Mouse (Mus musculus) splenic B cell, adult 2 months (primary cell): ENCODE measurements around the gene Arl6ip1.
A peak's percentile ranks its signal among the peaks of the same experiment; 100 is the strongest.

Source experiments
- DNase-seq: peaks from one replicate; pipeline ENCODE4 v3.0.0-alpha.2; 2011; ENCODE audit warnings: low read depth, low spot score
- H3K27me3 ChIP-seq: 2 replicates; pipeline ENCODE4 v1.6.1; 2012; ENCODE audit warnings: mild to moderate bottlenecking, low read length, moderate library complexity, mixed read lengths; ENCODE audit not compliant: control insufficient read depth, poor library complexity, insufficient read depth, severe bottlenecking
- H3K36me3 ChIP-seq: 2 replicates; pipeline ENCODE4 v1.6.1; 2012; ENCODE audit warnings: mild to moderate bottlenecking, low read length, moderate library complexity, mixed read lengths; ENCODE audit not compliant: control insufficient read depth, poor library complexity, insufficient read depth, severe bottlenecking

Gene Arl6ip1

DNA sequence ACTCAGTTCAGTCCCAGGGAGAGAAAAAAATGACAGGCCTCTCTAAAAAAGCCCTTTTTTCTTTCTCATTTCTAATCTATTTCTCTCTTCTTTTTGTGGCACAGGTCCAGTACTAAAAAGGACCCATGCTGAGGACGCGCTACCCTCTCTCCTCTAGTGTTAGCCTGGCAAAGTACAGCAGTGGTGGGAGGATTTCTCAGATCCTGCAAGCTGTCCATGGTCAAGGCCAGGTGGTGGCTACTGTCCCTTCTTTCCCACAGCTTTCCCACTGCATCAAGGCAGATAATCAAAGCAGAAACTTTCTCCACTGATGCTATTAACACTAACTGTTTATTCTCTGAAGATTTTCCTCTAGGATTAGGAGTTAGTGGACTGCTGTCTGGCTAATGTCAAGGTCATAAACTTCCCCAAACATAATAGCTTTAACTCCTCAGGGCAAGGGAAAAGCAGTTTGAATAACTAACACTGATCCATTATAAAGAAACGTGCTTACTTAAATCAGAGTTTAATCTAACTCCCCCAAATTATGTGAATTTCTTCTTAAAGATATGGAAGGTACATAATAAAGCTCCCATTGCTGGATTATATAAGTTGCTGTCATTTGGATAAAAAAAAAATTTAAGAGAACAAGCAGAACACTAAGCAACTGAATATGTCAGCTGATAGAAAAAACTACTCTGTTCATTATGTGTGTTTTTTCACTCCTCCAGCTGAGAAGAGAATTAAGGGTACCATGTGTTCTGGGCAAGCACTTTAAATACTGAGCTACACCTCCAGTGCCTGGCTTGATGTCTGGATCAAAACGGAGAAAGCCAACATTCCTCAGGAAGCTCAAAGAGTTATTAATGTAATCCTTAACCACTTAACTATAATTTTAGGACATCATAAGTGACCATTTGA lies 5.7 kb downstream of the Arl6ip1 start:
- Histone ChIP-seq H3K36me3 (peaks cover 4% of the 10 kb centered on the region; the same call in 1 of the 2 replicates), H3K27me3 (no peaks in the 10 kb centered on the region)
- no peak for DNase-seq

DNA sequence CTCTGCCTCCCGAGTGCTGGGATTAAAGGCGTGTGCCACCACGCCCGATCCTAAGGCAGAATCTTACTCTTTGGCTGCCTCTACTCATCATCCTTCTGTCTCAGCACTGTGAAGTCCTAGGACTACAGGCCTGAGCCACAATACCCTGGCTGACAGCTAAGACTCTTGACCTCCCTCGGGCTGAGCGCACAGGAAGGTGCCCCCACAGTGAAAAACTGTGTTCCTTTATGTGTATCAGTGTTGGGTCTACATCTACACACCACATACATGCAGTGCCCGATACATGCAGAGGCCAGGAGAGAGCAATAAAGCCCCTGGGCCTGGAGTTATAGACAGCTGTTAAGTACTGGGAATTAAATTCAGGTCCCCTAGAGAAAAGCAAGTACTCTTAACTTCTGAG lies 7.2 kb downstream of the Arl6ip1 start:
- DNase-seq: no peak
- no peaks in the 10 kb centered on the region for H3K27me3 ChIP-seq
- peaks cover 4% of the 10 kb centered on the region for H3K36me3 ChIP-seq

DNA sequence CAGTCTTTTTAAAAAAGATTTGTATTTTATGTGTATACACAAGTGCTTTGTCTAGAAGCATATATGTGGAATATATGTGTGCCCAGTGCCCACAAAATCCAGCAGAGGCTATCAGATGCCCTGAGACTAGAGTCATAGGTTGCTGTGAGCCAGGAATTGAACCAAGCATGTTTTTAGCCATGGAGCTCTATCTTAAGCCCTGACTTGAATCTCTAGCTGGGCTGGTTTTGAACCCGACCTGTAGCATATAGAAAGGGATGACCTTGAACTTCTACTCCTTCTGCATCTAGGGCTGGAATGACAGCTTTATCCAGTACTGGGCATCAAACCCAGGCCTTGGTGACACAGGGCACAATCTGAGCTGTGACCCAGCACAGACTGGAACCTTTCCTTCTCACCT lies 8.8 kb downstream of the Arl6ip1 start:
- no peaks in the 10 kb centered on the region for H3K27me3 ChIP-seq
- DNase-seq: no peak
- H3K36me3 ChIP-seq: peaks cover 2% of the 10 kb centered on the region

DNA sequence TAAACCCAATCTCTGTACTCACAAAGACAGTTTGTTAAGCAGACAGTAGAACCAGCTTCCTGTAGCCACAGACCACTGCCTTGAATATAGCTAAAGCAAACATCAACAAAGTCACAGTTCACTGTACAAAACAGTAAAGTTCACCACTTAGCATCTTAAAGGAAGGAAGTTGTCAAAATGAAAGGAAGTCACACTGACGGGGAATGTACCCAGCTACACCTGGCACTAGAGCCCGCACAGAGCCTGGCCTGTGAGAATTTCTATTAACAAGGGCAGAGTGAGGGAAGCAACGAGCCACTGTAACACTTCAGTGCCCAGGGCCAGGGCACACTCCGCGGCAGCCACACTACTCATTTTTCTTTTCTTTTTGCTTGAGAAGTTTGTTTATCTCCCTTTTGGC lies 9.5 kb downstream of the Arl6ip1 start:
- Histone ChIP-seq H3K36me3 (peaks cover 2% of the 10 kb centered on the region), H3K27me3 (no peaks in the 10 kb centered on the region)
- DNase-seq: peak; percentile 83

DNA sequence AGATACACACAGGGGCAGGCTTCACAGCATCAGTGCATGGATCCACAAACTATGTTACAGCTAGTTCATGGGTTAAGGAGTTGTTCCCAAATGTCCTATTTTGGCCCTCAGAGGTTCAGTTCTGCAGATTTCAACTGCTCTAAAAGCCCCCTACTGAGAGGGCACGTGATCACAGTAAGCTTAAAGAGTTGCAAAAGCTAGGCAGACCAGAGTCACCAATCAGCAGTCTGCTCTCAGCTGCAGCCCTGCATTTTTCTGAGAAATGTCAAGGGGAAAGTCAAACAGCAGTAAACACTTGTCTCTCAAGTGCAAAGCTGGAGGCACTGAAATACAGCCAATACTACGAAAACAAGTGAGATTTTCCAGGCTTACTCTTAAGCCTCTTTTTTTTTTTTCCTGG lies 10.3 kb downstream of the Arl6ip1 start:
- Histone ChIP-seq H3K27me3 (no peaks in the 10 kb centered on the region), H3K36me3 (peaks cover 2% of the 10 kb centered on the region)
- no peak for DNase-seq

DNA sequence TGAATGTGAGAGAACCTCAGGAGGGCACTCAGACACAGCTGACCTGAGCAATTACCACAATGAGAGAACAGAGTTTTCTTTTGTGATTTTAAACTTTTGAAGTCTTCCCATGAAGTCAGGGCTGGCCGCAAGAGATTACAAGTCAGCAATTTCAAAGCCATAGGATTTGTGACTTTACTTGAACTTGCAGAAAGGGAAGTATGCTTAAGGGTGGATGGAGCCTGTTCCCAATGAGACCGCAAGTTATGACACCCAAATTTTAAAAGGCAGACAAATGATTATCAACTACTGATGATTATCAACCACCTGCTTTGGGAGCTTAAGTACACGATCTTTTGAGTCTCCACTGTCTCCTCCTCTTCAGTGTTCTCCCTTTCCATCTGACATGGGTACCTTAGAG lies 11.0 kb downstream of the Arl6ip1 start:
- Histone ChIP-seq H3K36me3 (peaks cover 4% of the 10 kb centered on the region), H3K27me3 (no peaks in the 10 kb centered on the region)
- DNase-seq: no peak

DNA sequence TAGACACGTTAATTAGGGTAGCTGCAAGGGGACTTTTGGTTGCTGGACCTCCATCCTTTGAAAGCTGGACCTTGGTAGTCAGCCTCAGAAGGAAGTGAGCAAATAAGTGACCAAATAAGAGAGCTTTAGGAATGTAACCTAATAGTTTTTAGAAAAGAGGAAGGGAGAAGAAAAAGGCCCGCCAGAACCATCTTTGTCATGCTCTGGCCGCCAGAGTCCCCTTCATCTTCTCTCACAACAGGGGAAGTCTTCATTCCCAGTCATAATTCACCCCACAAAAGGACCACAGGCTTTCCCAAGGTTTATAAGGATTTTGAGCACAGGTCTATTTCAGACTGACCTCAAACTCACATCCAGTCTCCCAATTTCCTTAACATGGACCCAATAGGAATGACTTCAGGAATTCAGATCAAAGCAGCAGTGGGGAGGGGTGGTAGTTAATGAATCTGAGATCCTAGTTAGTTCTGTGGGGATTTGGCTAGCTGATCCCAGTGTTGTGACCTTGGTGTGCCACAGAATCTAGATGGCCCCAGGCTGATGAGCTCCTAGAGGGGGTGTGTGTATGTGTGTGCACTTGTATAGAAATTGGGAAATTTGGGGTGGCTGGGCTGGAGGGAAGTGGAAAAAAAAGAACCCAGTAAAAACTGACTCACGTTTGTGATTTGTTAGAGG lies 11.8 kb downstream of the Arl6ip1 start:
- Histone ChIP-seq H3K36me3 (peaks cover 3% of the 10 kb centered on the region), H3K27me3 (no peaks in the 10 kb centered on the region)
- DNase-seq: peak; percentile 27

DNA sequence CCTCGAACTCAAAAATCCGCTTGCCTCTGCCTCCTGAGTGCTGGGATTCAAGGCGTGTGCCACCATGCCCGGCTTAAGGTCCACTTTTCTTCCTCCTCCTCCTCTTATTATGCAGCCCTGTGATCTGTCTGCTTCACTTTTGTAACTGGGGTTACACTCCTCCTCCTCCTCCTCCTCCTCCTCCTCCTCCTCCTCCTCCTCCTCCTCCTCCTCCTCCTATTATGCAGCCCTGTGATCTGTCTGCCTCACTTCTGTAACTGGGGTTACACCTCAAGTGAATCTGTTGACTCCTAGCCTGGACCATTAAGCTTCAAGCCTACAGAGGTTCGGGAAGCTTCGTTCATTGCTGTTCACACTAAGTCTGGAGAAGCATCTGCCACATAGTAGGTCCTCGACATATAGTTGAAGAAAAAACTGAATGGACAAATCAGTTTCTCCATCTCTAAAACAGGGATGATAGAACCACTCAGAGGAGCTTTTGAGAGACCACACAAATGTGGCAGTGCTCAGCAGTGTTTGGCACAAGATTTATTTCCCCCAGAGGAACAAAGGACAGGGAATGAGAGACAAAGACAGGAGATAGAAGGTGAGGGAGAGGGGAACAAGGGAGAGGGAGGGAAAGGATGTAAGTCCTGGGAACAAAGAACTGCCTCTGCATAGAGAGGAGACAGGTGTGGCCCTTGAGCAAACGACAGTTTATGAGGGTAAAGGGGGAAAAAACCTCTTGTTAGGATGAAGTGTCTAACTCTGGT lies 12.5 kb downstream of the Arl6ip1 start:
- peaks cover 2% of the 10 kb centered on the region for H3K36me3 ChIP-seq
- DNase-seq: no peak

DNA sequence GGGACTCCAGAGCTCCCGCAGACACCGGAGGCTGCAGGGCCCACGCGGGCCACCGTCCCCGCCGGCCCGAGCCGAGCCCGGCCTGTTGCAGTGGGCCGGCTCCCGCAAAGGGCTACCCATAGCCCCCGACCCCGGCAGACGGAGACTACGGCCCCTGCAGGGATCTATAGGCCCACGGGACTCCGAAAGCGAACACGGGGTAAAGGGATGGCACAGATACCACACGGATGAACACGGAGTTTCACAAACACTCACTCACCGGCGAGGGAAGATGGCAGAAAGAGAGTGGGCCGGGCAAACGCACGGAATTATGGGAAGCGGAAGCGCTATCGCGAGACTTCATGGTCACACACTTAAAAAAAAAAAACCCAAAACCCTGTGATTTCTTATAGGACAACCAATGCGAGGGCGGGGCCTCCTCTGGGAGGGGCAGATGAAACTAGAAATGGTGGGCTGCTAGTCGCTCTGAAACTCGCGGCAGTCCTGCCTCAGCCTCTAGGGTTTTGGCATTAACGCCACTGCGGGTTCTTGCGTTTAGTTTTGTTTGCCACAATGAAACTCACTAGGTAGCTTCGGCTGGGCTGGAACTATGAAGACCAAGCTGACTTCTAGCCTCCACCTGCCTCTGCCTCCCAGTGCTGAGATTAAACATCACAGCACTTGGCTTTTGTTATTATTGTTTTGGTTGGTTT lies 13.4 kb downstream of the Arl6ip1 start, which contains the start of gene Rps15a:
Gene Rps15a (minus strand): TSS at position 312 of the 692 bp plus-strand sequence.
- Histone ChIP-seq H3K36me3 (peaks cover 2% of the 10 kb centered on the region), H3K27me3 (no peaks in the 10 kb centered on the region)
- DNase-seq: peak; percentile 98

More for the DNA sequence above, 12.5 kb downstream of the Arl6ip1 start:
- no peaks in the 10 kb centered on the region for H3K27me3 ChIP-seq

DNA sequence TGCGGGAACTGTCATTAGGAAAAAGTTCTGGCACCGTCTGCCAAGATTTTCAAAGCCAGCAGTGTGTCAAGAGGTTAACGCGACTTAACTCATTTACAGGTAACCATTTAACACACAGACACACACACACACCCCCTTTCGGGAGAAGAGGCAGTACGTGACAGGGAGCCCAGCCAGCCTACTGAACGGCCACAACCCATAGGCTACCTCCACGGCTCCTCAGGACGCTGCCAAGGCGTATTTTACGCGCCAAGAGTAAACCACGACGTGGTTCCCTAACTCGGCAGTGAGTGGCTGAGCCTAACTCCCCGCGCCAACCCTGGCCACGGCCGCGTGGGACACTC lies 14.0 kb downstream of the Arl6ip1 start:
- DNase-seq: no peak
- Histone ChIP-seq H3K27me3 (no peaks in the 10 kb centered on the region), H3K36me3 (peaks cover 2% of the 10 kb centered on the region)

DNA sequence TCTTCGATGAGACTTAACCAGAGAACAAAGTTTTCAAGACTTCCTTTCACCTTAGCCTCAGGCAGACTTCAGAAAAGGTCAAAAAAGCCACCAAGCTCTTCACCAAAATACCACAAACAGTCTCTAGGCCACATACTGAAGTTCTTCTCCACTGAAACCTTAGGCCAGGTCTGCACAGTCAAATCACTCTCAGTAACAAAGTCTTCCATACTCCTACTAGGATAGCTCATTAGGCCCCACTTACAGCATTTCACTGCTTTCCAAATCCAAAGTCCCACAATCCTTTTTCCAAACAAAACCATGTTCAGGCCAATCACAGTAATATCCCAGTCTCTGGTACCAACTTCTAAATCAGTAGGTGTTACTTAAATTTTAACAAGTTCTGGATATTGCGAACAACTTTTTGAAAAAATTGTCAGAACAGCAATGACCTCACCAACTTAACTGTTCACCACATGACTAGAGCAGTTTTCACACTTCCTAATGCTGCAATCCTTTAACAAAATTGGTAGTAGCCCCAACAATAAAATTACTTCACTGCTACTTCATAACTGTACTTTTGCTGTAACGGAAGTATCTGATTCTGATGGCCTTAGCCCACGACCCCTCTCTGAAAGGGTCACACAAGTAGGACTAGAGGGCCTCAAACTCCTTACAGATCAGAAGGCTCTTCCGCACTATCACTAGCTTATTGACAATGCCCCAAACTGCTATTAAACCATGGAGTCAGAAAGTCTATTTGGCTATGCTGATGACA lies 15.7 kb downstream of the Arl6ip1 start:
- DNase-seq: no peak
- Histone ChIP-seq H3K36me3 (peaks cover 3% of the 10 kb centered on the region), H3K27me3 (no peaks in the 10 kb centered on the region)

DNA sequence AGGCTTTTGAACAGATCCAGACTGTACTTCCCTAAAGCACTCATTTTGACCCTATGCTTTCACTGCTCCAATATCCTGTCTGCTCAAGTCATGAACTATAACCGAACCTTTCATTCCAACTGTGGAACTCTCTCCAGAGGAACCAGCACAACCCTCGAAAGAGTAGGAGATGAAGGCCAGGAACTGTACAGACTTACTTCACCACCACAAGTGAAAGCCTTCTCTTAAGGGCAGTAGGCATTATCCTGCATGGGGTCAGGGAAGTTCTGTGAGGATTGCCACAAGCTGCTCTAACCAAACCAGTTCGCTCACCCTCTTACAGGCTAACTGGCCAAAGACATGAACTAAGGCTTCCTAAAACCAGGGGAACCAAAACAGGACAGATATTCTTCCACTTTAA lies 18.3 kb downstream of the Arl6ip1 start:
- no peak for DNase-seq
- H3K36me3 ChIP-seq: peaks cover 8% of the 10 kb centered on the region

DNA sequence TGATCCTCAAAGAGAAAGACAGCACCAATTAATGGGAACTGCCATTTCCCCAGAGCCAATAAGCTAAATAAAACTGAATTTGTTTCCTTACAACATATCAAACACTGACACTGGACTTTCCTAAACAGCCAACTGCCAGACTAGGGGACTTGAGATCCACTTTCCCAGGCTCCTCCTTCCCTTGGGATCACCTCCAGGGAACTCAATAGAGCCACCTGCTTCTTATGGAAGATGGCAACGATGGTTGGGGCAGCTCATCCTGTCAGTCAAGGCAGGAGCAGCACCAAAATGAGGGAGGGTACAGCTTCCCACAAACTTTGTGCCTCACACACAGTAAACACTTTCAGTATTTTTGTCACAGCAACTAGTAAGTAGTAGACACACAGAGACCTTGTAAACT lies 21.8 kb downstream of the Arl6ip1 start:
- no peaks in the 10 kb centered on the region for H3K27me3 ChIP-seq
- DNase-seq: no peak

More for the DNA sequence above, 18.3 kb downstream of the Arl6ip1 start:
- H3K27me3 ChIP-seq: no peaks in the 10 kb centered on the region

More for the DNA sequence above, 21.8 kb downstream of the Arl6ip1 start:
- peaks cover 7% of the 10 kb centered on the region for H3K36me3 ChIP-seq
